Mouse (Mus musculus): ENCODE measurements around the gene Celsr1. TPM values are rescaled to one million over a fixed set of nuclear protein-coding genes. Genes with fewer than 3 reads are reported as not detected.

The Celsr1 gene
- total and polyA plus RNA-seq, 2 experiments from 2014 or later, result 0.97 to 17.4 TPM

DNA sequence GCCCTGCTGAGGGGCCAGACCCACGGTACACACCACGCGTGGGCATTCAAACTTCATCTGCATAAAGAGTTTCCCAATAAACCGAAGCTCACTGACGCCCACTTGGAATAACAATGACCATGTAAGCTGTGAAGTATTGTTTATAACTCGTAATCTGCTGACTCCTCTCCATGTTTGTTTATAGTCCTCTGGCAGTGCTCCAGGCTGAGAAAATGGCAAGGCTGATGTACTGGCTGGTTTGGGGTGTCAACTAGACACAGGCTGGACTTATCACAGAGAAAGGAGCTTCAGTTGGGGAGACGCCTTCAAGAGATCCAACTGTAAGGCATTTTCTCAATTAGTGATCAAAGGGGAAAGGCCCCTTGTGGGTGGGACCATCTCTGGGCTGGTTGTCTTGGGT is 18.6 kb downstream of the Celsr1 start:
- DNase-seq (ENCODE audit: low spot score) (no peak), ATAC-seq (ENCODE audit: insufficient read depth, low read depth) (no peak)
- TF ChIP-seq EP300 (IDR thresholded peaks at IDR 0.05; ENCODE audit: low read depth) (no peak), CTCF (IDR thresholded peaks at IDR 0.05; ENCODE audit: low read depth) (no peak)
- no peak overlapping the region for H3K9ac ChIP-seq (replicated peaks; ENCODE audit: low read depth, low read length)
- no peak overlapping the region for H3K4me3 ChIP-seq (ENCODE audit: low read depth, low read length)
- no peak overlapping the region for H3K27ac ChIP-seq (ENCODE audit: low read depth)
- H3K27me3 ChIP-seq (ENCODE audit: control insufficient read depth, insufficient read depth, low read length), result no peaks in the 10 kb centered on the region
- WGBS, result 82% methylated on average over 7 of the region's 7 CpGs
- no peaks in the 10 kb centered on the region for H3K36me3 ChIP-seq (replicated peaks; ENCODE audit: control insufficient read depth, insufficient read depth, low read length)
- H3K4me1 ChIP-seq (ENCODE audit: control insufficient read depth, insufficient read depth), result peaks cover 24% of the 10 kb centered on the region
- H3K9me3 ChIP-seq (replicated peaks; ENCODE audit: control insufficient read depth, low read length), result no peaks in the 10 kb centered on the region
- H3K4me2 ChIP-seq (ENCODE audit: low read depth, low read length), result no peak overlapping the region

- no peak overlapping the region for H3K27ac ChIP-seq (ENCODE audit: low read depth)
- DNase-seq (ENCODE audit: low spot score), result no peak
- no peaks in the 10 kb centered on the region for H3K36me3 ChIP-seq (replicated peaks; ENCODE audit: control insufficient read depth, insufficient read depth, low read length)
- peaks cover 24% of the 10 kb centered on the region for H3K4me1 ChIP-seq (ENCODE audit: control insufficient read depth, insufficient read depth)
- H3K9me3 ChIP-seq (replicated peaks; ENCODE audit: control insufficient read depth, low read length), result no peaks in the 10 kb centered on the region
- H3K9ac ChIP-seq (replicated peaks; ENCODE audit: low read depth, low read length), result no peak overlapping the region
- H3K4me2 ChIP-seq (ENCODE audit: low read depth, low read length), result no peak overlapping the region
- H3K27me3 ChIP-seq (ENCODE audit: control insufficient read depth, insufficient read depth, low read length), result no peaks in the 10 kb centered on the region
- ATAC-seq (ENCODE audit: insufficient read depth, low read depth), result no peak
- WGBS, result 53% methylated on average over 10 of the region's 10 CpGs
- no peak overlapping the region for H3K4me3 ChIP-seq (ENCODE audit: low read depth, low read length)
- TF ChIP-seq CTCF (IDR thresholded peaks at IDR 0.05; ENCODE audit: low read depth), result no peak
- no peak for TF ChIP-seq EP300 (IDR thresholded peaks at IDR 0.05; ENCODE audit: low read depth)
Observed at GRCm38 (mm10) chr15:86013656-86014055, 19.9 kb downstream of the Celsr1 start.

DNA sequence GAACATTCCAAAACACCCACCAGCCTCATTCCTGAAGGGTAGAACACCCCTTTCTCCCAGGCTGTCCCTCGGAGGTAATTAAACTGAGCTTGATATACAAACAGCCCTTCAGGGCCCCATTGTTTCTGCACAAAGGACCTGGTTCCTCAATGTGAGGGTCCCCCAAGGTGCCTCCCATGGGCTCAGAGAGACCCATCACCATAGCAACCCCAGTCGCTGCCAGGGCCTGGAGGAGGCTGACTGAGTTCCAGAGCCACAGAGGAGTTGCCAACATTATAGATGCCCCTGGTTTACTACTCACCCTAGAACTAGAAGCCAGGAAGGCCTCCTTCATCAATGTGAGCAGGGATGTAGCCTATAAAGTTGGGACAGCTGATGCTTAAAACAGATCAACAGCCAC is 20.4 kb downstream of the Celsr1 start:
- peaks cover 24% of the 10 kb centered on the region for H3K4me1 ChIP-seq (ENCODE audit: control insufficient read depth, insufficient read depth)
- H3K27me3 ChIP-seq (ENCODE audit: control insufficient read depth, insufficient read depth, low read length), result no peaks in the 10 kb centered on the region
- no peak overlapping the region for H3K4me2 ChIP-seq (ENCODE audit: low read depth, low read length)
- DNase-seq (ENCODE audit: low spot score), result no peak
- H3K9me3 ChIP-seq (replicated peaks; ENCODE audit: control insufficient read depth, low read length), result no peaks in the 10 kb centered on the region
- no peak overlapping the region for H3K4me3 ChIP-seq (ENCODE audit: low read depth, low read length)
- WGBS, result 49% methylated on average over 2 of the region's 2 CpGs
- no peak overlapping the region for H3K27ac ChIP-seq (ENCODE audit: low read depth)
- TF ChIP-seq EP300 (IDR thresholded peaks at IDR 0.05; ENCODE audit: low read depth) (no peak), CTCF (IDR thresholded peaks at IDR 0.05; ENCODE audit: low read depth) (no peak)
- no peak for ATAC-seq (ENCODE audit: insufficient read depth, low read depth)
- H3K9ac ChIP-seq (replicated peaks; ENCODE audit: low read depth, low read length), result no peak overlapping the region
- no peaks in the 10 kb centered on the region for H3K36me3 ChIP-seq (replicated peaks; ENCODE audit: control insufficient read depth, insufficient read depth, low read length)

GRCm38 (mm10) chr15:86007690-86008121 is 25.9 kb downstream of the Celsr1 start:
- peaks cover 21% of the 10 kb centered on the region for H3K4me1 ChIP-seq (ENCODE audit: control insufficient read depth, insufficient read depth)
- H3K27me3 ChIP-seq (ENCODE audit: control insufficient read depth, insufficient read depth, low read length), result no peaks in the 10 kb centered on the region
- H3K4me2 ChIP-seq (ENCODE audit: low read depth, low read length), result peak overlapping the region; percentile 49
- peak overlapping the region; percentile 43 for H3K27ac ChIP-seq (ENCODE audit: low read depth)
- TF ChIP-seq CTCF (IDR thresholded peaks at IDR 0.05; ENCODE audit: low read depth), result no peak
- no peak for TF ChIP-seq EP300 (IDR thresholded peaks at IDR 0.05; ENCODE audit: low read depth)
- ATAC-seq (ENCODE audit: insufficient read depth, low read depth), result peak; percentile 60
- no peaks in the 10 kb centered on the region for H3K36me3 ChIP-seq (replicated peaks; ENCODE audit: control insufficient read depth, insufficient read depth, low read length)
- DNase-seq (ENCODE audit: low spot score), result peak; percentile 65
- no peaks in the 10 kb centered on the region for H3K9me3 ChIP-seq (replicated peaks; ENCODE audit: control insufficient read depth, low read length)
- H3K9ac ChIP-seq (replicated peaks; ENCODE audit: low read depth, low read length), result no peak overlapping the region; the same call in 1 of the 2 replicates
- no peak overlapping the region for H3K4me3 ChIP-seq (ENCODE audit: low read depth, low read length)
- 5% methylated on average over 6 of the region's 6 CpGs for WGBS

- DNase-seq (ENCODE audit: low spot score) (peak; percentile 84), ATAC-seq (ENCODE audit: insufficient read depth, low read depth) (peak; percentile 75)
- H3K36me3 ChIP-seq (replicated peaks; ENCODE audit: control insufficient read depth, insufficient read depth, low read length), result no peaks in the 10 kb centered on the region
- H3K4me1 ChIP-seq (ENCODE audit: control insufficient read depth, insufficient read depth), result peaks cover 28% of the 10 kb centered on the region
- H3K27me3 ChIP-seq (ENCODE audit: control insufficient read depth, insufficient read depth, low read length), result no peaks in the 10 kb centered on the region
- no peak overlapping the region for H3K9ac ChIP-seq (replicated peaks; ENCODE audit: low read depth, low read length)
- no peak overlapping the region for H3K4me3 ChIP-seq (ENCODE audit: low read depth, low read length)
- H3K4me2 ChIP-seq (ENCODE audit: low read depth, low read length), result no peak overlapping the region
- TF ChIP-seq CTCF (IDR thresholded peaks at IDR 0.05; ENCODE audit: low read depth) (0 out of 2 replicates have a peak, but pooled peaks have one; percentile 0), EP300 (IDR thresholded peaks at IDR 0.05; ENCODE audit: low read depth) (no peak)
- H3K9me3 ChIP-seq (replicated peaks; ENCODE audit: control insufficient read depth, low read length), result no peaks in the 10 kb centered on the region
- WGBS, result 29% methylated on average over 11 of the region's 11 CpGs
- H3K27ac ChIP-seq (ENCODE audit: low read depth), result peak overlapping the region; percentile 86
Observed at GRCm38 (mm10) chr15:86005691-86006525, 27.7 kb downstream of the Celsr1 start.

All from heart, postnatal 0 days (tissue).